In genomic region chr14:97588182-97588581, GRCm38 (mm10) we compare ENCODE assay signal across 8 mouse cellular contexts.
A peak's percentile ranks its signal among the peaks of the same experiment; 100 is the strongest.
DNase-seq lines count a peak whose midpoint lies in the region; ATAC-seq and TF ChIP-seq lines count a peak whose summit lies in the region.

No protein-coding gene starts in this region.

- no peak overlapping the region for H3K4me3 ChIP-seq in kidney, adult 2 months (ENCODE audit: insufficient read depth, low read depth, low read length)
- H3K4me3 ChIP-seq in forebrain, embryonic 14.5 days (ENCODE audit: low read depth, low read length): no peak overlapping the region
- H3K4me3 ChIP-seq in hindbrain, embryonic 14.5 days (replicated peaks; ENCODE audit: low read length): no peak overlapping the region
- no peak overlapping the region for H3K4me3 ChIP-seq in limb, embryonic 12.5 days (replicated peaks)
- no peak overlapping the region for H3K4me3 ChIP-seq in neural tube, embryonic 12.5 days

- DNase-seq in kidney, adult 2 months: peak; percentile 11
- DNase-seq in kidney, adult 8-10 months: no peak
- peak; percentile 95 for DNase-seq in forebrain, embryonic 14.5 days (ENCODE audit: low spot score)
- DNase-seq in hindbrain, embryonic 14.5 days (ENCODE audit: low spot score): peak; percentile 56
- no peak for DNase-seq in thymus, postnatal 36 days
- no peak for DNase-seq in thymus, postnatal 10 days (ENCODE audit: low spot score in 2 of 2)

- H3K9me3 ChIP-seq in forebrain, embryonic 14.5 days (replicated peaks; ENCODE audit: control insufficient read depth, low read length): no peaks in the 10 kb centered on the region
- H3K9me3 ChIP-seq in hindbrain, embryonic 14.5 days (ENCODE audit: control insufficient read depth, low read length): no peaks in the 10 kb centered on the region
- no peaks in the 10 kb centered on the region for H3K9me3 ChIP-seq in limb, embryonic 12.5 days
- no peaks in the 10 kb centered on the region for H3K9me3 ChIP-seq in neural tube, embryonic 12.5 days

- ATAC-seq in forebrain, embryonic 14.5 days: peak; percentile 97
- peak; percentile 83; the same call in 1 of the 2 replicates for ATAC-seq in hindbrain, embryonic 14.5 days (ENCODE audit: low FRiP score)
- peak; percentile 75; the same call in 1 of the 2 replicates for ATAC-seq in limb, embryonic 12.5 days (ENCODE audit: insufficient number of reproducible peaks, insufficient read depth, low FRiP score, low TSS enrichment, low read depth)
- peak; percentile 94 for ATAC-seq in neural tube, embryonic 12.5 days (ENCODE audit: low FRiP score, low read depth)

- H3K4me1 ChIP-seq in kidney, adult 2 months (ENCODE audit: control insufficient read depth, insufficient read depth, low read length): no peaks in the 10 kb centered on the region
- peaks cover 7% of the 10 kb centered on the region for H3K4me1 ChIP-seq in forebrain, embryonic 14.5 days (ENCODE audit: control insufficient read depth, insufficient read depth, low read length)
- H3K4me1 ChIP-seq in hindbrain, embryonic 14.5 days (replicated peaks; ENCODE audit: control insufficient read depth, insufficient read depth, low read length): 0 out of 2 replicates have a peak, but pooled peaks cover 4% of the 10 kb centered on the region
- H3K4me1 ChIP-seq in limb, embryonic 12.5 days (replicated peaks): peaks cover 6% of the 10 kb centered on the region; the same call in 1 of the 2 replicates
- peaks cover 5% of the 10 kb centered on the region; the same call in 1 of the 2 replicates for H3K4me1 ChIP-seq in neural tube, embryonic 12.5 days

- WGBS in kidney, adult 2 months: 34% methylated on average over 7 of the region's 7 CpGs
- WGBS in forebrain, embryonic 14.5 days: 2% methylated on average over 7 of the region's 7 CpGs
- 4% methylated on average over 7 of the region's 7 CpGs for WGBS in hindbrain, embryonic 14.5 days
- 7% methylated on average over 7 of the region's 7 CpGs for WGBS in limb, embryonic 12.5 days
- 12% methylated on average over 7 of the region's 7 CpGs for WGBS in neural tube, embryonic 12.5 days

- H3K4me2 ChIP-seq in forebrain, embryonic 14.5 days (ENCODE audit: low read length): peak overlapping the region; percentile 27
- H3K4me2 ChIP-seq in hindbrain, embryonic 14.5 days (replicated peaks): peak overlapping the region; percentile 11
- H3K4me2 ChIP-seq in limb, embryonic 12.5 days: peak overlapping the region; percentile 23
- peak overlapping the region; percentile 12; the same call in 1 of the 2 replicates for H3K4me2 ChIP-seq in neural tube, embryonic 12.5 days (replicated peaks)

- TF ChIP-seq POLR2A in kidney, adult 2 months (IDR thresholded peaks at IDR 0.05; ENCODE audit: low read depth, low read length): no peak

- no peak overlapping the region for H3K27ac ChIP-seq in kidney, adult 2 months (ENCODE audit: insufficient read depth, low read depth, low read length)
- H3K27ac ChIP-seq in forebrain, embryonic 14.5 days (ENCODE audit: low read depth, low read length): peak overlapping the region; percentile 35; the same call in 1 of the 2 replicates
- H3K27ac ChIP-seq in hindbrain, embryonic 14.5 days: peak overlapping the region; percentile 20; the same call in 1 of the 2 replicates
- H3K27ac ChIP-seq in limb, embryonic 12.5 days: no peak overlapping the region
- no peak overlapping the region for H3K27ac ChIP-seq in neural tube, embryonic 12.5 days

- no peaks in the 10 kb centered on the region for H3K27me3 ChIP-seq in kidney, adult 2 months (replicated peaks; ENCODE audit: control insufficient read depth, insufficient read depth, low read length)
- no peaks in the 10 kb centered on the region; the same call in 1 of the 2 replicates for H3K27me3 ChIP-seq in forebrain, embryonic 14.5 days (replicated peaks; ENCODE audit: control insufficient read depth, insufficient read depth, low read length)
- no peaks in the 10 kb centered on the region for H3K27me3 ChIP-seq in hindbrain, embryonic 14.5 days (ENCODE audit: control insufficient read depth, insufficient read depth, low read length)
- H3K27me3 ChIP-seq in limb, embryonic 12.5 days: no peaks in the 10 kb centered on the region
- H3K27me3 ChIP-seq in neural tube, embryonic 12.5 days (replicated peaks): no peaks in the 10 kb centered on the region

- H3K9ac ChIP-seq in forebrain, embryonic 14.5 days (ENCODE audit: low read length): no peak overlapping the region
- no peak overlapping the region for H3K9ac ChIP-seq in hindbrain, embryonic 14.5 days
- no peak overlapping the region for H3K9ac ChIP-seq in limb, embryonic 12.5 days (replicated peaks)
- no peak overlapping the region for H3K9ac ChIP-seq in neural tube, embryonic 12.5 days

- no peaks in the 10 kb centered on the region for H3K36me3 ChIP-seq in kidney, adult 2 months (ENCODE audit: control insufficient read depth, insufficient read depth, low read length)
- H3K36me3 ChIP-seq in forebrain, embryonic 14.5 days (ENCODE audit: control insufficient read depth, insufficient read depth, low read length): no peaks in the 10 kb centered on the region
- no peaks in the 10 kb centered on the region for H3K36me3 ChIP-seq in hindbrain, embryonic 14.5 days (replicated peaks; ENCODE audit: control insufficient read depth, insufficient read depth)
- H3K36me3 ChIP-seq in limb, embryonic 12.5 days: no peaks in the 10 kb centered on the region
- H3K36me3 ChIP-seq in neural tube, embryonic 12.5 days: no peaks in the 10 kb centered on the region

- no peak for TF ChIP-seq CTCF in kidney, adult 2 months (conservative IDR thresholded peaks at IDR 0.05; ENCODE audit: insufficient read depth, insufficient read length, low read depth, low read length)

Comparison
In these comparisons a context has a peak if more than half of its experiments do, and no peak if none do; other contexts are left out.
1. DNase-seq: peak in kidney, adult 2 months (single experiment), forebrain, embryonic 14.5 days (single experiment) and hindbrain, embryonic 14.5 days (single experiment); none in kidney, adult 8-10 months (0 of 2), thymus, postnatal 36 days (0 of 2) and thymus, postnatal 10 days (0 of 2).
2. H3K27ac ChIP-seq: peak in forebrain, embryonic 14.5 days (single experiment) and hindbrain, embryonic 14.5 days (single experiment); none in kidney, adult 2 months (single experiment), limb, embryonic 12.5 days (single experiment) and neural tube, embryonic 12.5 days (single experiment).
3. Peak in every context shown above with its lines, with median percentiles within 50 percentile points of each other: ATAC-seq and H3K4me2 ChIP-seq.